Mouse (Mus musculus) left cerebral cortex, postnatal 25 days (tissue): ENCODE data around the gene Xrcc4. TPM values are rescaled to one million over a fixed set of nuclear protein-coding genes. Genes with fewer than 3 reads are reported as not detected.

ENCODE experiments used
- DNase-seq, 2 experiments: peaks; one replicate each; pipeline ENCODE4 v3.0.0; 2022; ENCODE audit warnings: low spot score in 2 of 2, mixed read lengths in 1 of 2
- intact Hi-C: fragments of 180-260 bp; cut with DNase I; formaldehyde crosslinking; loops from one replicate; pipeline ENCODE4 v1.15.1; 2025
- total RNA-seq, 2 experiments: library from RNA; stranded (reverse); gene quantifications; 2 replicates each; pipeline ENCODE4 v1.2.3; 2021

Gene Xrcc4
- total RNA-seq, 2 experiments from 2014 or later, result 14.1 to 15.0 TPM

- peak; percentile 34 to 35 for DNase-seq
- intact Hi-C loops, result loop anchor here (2.0 kb wide), 1 partner anchor 347 kb away; the partner anchor contains the start of genes Tmem167 and Xrcc4
Measured at GRCm38 (mm10) chr13:89741766-89742685, 347.4 kb downstream of the Xrcc4 start, which contains the start of gene Vcan. Gene Vcan (minus strand): TSS chr13:89742509.

DNA sequence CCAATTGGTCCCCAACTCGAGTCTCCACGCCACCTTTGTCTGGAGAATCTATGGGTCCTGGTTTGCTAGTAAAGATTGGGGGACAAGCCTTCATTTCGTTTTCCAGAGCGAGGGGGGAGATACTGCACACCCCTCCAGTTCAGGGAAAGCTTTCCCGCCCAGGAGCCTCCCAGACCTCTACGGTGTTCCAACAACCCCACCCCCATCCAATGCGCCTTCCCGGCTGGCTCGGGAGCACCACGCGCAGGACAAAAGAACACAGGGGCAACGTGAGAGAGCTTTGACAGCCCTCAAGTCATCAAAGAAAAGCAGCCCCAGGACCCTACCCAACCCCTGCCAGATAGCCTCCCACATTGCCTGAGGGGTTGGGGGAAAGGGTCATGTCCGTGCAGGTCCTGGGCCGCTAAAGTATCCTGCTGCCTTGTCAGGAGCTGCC lies 348.3 kb downstream of the Xrcc4 start:
- intact Hi-C loops, result loop anchor here (2.0 kb wide), 1 partner anchor 348 kb away; the partner anchor contains the start of genes Tmem167 and Xrcc4
- DNase-seq, result peak in 1 of 2 experiments; percentile 9

DNA sequence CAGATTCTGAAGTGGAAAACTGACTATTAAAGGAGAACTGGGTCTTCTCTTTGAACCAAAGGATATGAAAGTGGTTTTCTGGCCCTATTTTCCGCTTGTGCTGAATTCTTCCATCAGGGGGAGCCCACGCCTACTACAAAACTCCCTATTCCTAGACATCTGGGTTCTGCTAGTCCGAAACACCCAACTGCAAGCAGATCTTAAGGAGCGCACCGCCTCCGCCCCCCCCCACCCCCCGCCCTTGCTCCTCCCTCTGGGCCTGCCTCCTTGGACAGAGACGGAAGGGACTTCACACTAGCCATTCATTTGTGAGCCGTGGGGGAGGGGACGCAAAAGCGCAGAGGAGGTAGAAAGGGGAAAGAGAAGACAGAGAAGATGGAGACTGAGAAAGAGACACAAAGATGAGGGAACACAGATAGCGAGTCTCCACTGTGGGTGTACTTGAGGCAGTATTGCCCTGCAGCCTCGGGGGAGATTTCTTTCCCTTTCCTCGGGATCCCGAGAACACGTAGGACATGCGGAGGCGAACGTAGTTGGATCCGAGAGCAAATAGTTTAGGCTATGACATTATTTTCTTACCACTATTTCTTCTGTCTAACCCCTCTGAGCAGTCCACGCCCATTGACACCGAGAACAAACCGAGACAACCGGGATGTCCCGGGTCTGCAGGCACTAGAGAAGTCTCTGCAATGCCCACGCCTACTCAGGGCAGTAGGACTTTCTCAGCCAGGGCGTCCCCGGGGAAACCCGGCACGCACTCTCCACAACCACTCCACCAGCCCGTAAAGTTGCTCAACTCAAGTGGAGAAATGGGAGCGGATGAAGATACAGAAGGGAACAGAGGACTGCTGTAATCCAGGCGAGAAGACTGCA lies 348.9 kb downstream of the Xrcc4 start:
- peak; percentile 67 to 88 for DNase-seq
- intact Hi-C loops, result loop anchor here (2.0 kb wide), 1 partner anchor 348 kb away; the partner anchor contains the start of genes Tmem167 and Xrcc4

DNA sequence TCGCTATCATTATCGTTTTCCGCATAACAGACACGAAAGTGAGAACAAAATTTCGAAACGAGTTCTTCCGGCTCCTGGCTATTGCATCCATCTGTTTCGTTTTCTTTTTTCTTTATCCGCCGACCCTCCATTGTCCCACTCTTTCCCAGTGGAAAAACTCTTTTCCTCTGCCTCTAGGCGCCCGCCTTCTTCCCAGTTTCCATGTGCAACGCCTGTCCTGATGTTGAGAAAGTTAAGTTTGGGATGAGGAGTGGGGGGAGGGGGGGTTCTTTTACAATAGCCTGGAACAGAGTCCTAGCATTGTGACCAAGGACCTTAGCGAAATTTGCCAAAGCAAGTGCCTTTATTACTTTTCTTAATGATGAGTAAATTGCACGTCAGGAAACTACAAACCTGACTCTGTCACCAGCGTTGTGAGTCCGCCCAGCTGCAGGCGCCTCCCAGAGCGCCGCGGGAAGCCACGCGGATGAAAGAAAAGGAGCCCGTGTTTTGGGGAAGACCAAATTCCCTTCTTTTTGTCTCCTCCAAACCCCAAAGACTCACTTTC lies 349.6 kb downstream of the Xrcc4 start:
- intact Hi-C loops, result loop anchor here (2.0 kb wide), 2 partner anchors 349 to 1101 kb away; partner anchors contain the start of genes Tmem167 and Xrcc4

DNA sequence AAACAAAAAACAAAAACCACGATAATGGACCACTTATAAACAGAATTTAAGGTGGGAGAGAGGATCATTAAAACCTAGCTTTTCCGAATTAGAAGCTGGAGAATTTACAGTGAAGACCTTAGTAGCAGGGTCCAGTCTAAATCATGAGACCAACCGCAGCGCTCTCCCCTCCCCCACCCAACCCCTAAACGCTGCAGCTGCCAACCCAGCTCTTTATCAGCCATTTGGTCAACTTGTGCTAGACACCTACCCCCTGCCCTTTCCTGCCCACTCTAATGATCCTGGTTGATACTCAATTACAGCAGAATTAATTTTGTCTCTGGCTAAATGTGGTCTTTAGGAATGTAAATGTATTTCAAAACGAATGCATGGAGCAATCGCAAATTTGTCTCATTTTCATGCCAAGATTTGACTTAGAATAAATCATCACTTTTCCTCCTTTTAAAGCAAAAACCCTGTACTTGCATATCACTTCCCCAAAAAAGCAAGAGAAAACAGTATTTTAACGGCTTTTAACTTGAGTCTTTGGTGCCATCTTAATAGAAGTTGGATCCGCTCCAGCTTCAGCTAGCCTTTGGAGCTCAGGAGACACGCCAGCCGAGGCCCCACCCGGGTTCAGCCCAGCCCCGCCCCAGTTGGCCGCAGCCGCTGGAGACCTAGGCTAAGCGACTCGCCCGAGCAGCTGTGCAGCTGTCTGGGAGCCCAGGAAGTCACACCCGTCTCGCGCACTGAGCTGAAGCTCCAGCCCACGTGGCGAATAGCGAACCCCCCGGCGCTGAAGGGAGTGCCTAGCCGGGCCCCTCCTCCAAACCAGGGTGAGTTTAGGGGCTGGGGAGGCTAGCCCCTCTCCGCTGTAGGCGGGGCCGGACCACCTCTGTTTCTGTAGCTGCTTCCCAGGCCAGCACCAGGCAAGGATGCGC lies 350.4 kb downstream of the Xrcc4 start:
- DNase-seq, result peak; percentile 56 to 58
- intact Hi-C loops, result loop anchor here (2.0 kb wide), 1 partner anchor 1102 kb away; no protein-coding TSS in a partner anchor

More for the DNA sequence above, 349.6 kb downstream of the Xrcc4 start:
- no peak for DNase-seq

GRCm38 (mm10) chr13:89738275-89738674 lies 351.1 kb downstream of the Xrcc4 start:
- no peak for DNase-seq

DNA sequence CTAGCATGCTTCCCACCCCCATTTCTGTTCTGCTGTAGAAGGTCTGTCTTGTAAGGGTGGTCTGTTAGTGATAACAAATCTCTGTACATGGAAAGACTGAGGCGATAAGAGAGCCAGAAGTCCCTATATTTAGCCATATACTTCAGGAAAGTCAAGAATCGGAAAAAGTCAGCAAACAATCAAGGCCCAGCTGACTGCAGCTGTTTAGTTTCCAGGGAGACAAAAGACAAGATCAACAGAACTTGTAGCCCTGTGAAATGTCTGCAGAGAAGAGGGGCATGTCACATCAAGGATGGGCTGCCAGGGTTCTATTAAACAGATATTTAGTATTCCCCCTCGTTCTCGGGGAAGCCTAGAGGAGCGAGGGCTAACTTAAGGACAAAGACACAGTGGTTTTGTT lies 354.3 kb downstream of the Xrcc4 start:
- intact Hi-C loops, result no loop called here

More at GRCm38 (mm10) chr13:89738275-89738674, 351.1 kb downstream of the Xrcc4 start:
- intact Hi-C loops, result loop anchor here (2.0 kb wide), 1 partner anchor 1103 kb away; no protein-coding TSS in a partner anchor

GRCm38 (mm10) chr13:89726492-89726891 lies 362.9 kb downstream of the Xrcc4 start:
- intact Hi-C loops, result no loop called here
- DNase-seq, result no peak

More for the DNA sequence above, 354.3 kb downstream of the Xrcc4 start:
- DNase-seq, result no peak

Other genes starting within 250 kb of the Xrcc4 start
- gene Tmem167, start 485 bp downstream of the Xrcc4 start, total RNA-seq, result 10 to 100 TPM; 26.5 to 27.1 TPM